ENCODE assay signal across 28 mouse cellular contexts in the genomic region with DNA sequence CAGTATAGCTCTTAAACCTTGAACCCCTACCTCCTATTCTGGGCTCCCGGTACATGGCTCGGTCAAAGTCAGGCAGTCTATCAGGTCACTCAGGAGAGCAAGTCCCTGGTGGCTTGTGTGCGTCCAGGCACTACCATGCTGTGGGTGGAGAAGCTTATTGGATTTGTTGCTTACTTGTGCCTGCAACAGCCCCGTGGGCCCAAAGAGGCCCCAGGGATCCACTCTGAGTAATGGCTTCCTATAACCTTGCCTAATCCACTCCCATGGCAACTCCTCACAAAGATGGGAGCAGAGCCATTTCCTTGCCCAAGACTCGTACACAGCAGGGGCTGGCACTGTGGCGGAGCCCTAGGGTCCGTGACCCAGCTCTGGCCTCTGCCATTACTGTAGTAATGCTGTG. TPM values are rescaled to one million over a fixed set of nuclear protein-coding genes. Genes with fewer than 3 reads are reported as not detected.
DNase-seq lines count a peak whose midpoint lies in the region; ATAC-seq and TF ChIP-seq lines count a peak whose summit lies in the region.
"Had no signal": no experiment of that assay in that cellular context is flagged by ENCODE, and none has a peak within 500 bp of the region (broad histone marks: within the 10 kb centered on the region; RNA-seq: fewer than 3 reads in every experiment).

No protein-coding gene starts in this region.

- H3K4me3 ChIP-seq in CH12.LX (replicated peaks in 1 of 3; ENCODE audit: low read depth in 2 of 3, low read length in 2 of 3, poor library complexity in 1 of 3): peak overlapping the region in 1 of 3 experiments; percentile 17
- no peak overlapping the region for H3K4me3 ChIP-seq in brown adipose tissue, adult 24 weeks (ENCODE audit: insufficient read depth, low read depth, low read length)
- H3K4me3 ChIP-seq in forebrain, postnatal 0 days (ENCODE audit: low read depth, low read length): no peak overlapping the region
- H3K4me3 ChIP-seq: erythroblast, embryonic 14.5 days; forebrain, embryonic 13.5 days; heart, adult 2 months; heart, embryonic 13.5 days; hindbrain, embryonic 12.5 days; limb, embryonic 12.5 days had no signal

- peaks cover 2 to 35% of the 10 kb centered on the region in 2 experiments for H3K36me3 ChIP-seq in CH12.LX (replicated peaks in 1 of 2; ENCODE audit: control insufficient read depth in 1 of 2, insufficient read depth in 1 of 2, low read length in 1 of 2)
- H3K36me3 ChIP-seq in forebrain, postnatal 0 days (ENCODE audit: insufficient read depth): peaks cover 28% of the 10 kb centered on the region

- no peaks in the 10 kb centered on the region for H3K9me3 ChIP-seq in CH12.LX (replicated peaks; ENCODE audit: low read length)
- H3K9me3 ChIP-seq in forebrain, postnatal 0 days (ENCODE audit: low read length): no peaks in the 10 kb centered on the region
- H3K9me3 ChIP-seq: forebrain, embryonic 13.5 days; heart, embryonic 13.5 days; hindbrain, embryonic 12.5 days; limb, embryonic 12.5 days had no signal

- H3K4me2 ChIP-seq in CH12.LX (ENCODE audit: insufficient read depth, low read depth, poor library complexity, severe bottlenecking): no peak overlapping the region; the same call in 1 of the 2 replicates
- no peak overlapping the region for H3K4me2 ChIP-seq in forebrain, postnatal 0 days (ENCODE audit: low read depth)
- H3K4me2 ChIP-seq: forebrain, embryonic 13.5 days; heart, embryonic 13.5 days; hindbrain, embryonic 12.5 days; limb, embryonic 12.5 days; liver, embryonic 11.5 days had no signal

- no peaks in the 10 kb centered on the region for H3K27me3 ChIP-seq in CH12.LX (replicated peaks)
- H3K27me3 ChIP-seq in forebrain, postnatal 0 days (ENCODE audit: insufficient read depth, low read length): no peaks in the 10 kb centered on the region
- H3K27me3 ChIP-seq: forebrain, embryonic 13.5 days; heart, embryonic 13.5 days; hindbrain, embryonic 12.5 days; limb, embryonic 12.5 days had no signal

- H3K79me2 ChIP-seq in CH12.LX (replicated peaks; ENCODE audit: control insufficient read depth, extremely low read depth, insufficient read depth, poor library complexity, severe bottlenecking): no peaks in the 10 kb centered on the region

- TF ChIP-seq EP300 in CH12.LX (IDR thresholded peaks at IDR 0.05; ENCODE audit: low read length): no peak

- DNase-seq in adrenal gland, postnatal 10 days: peak; percentile 69
- no peak for DNase-seq in adrenal gland, postnatal 4 days (ENCODE audit: low spot score in 2 of 2)
- peak; percentile 20 for DNase-seq in kidney, postnatal 14 days
- DNase-seq in kidney, adult 8-10 months: no peak
- no peak for DNase-seq in CH12.LX (ENCODE audit: extremely low read depth)
- no peak for DNase-seq in forebrain, postnatal 0 days
- no peak for DNase-seq in ovary, postnatal 14 days (ENCODE audit: low spot score)
- DNase-seq: cerebellum, adult 9-10 months; gastrocnemius, postnatal 10 days; kidney, adult 11 months; kidney, postnatal 25 days; layer of hippocampus, postnatal 36 days; liver, postnatal 0 days; lung, postnatal 10 days; midbrain, embryonic 14.5 days; thymus, adult 18-20 months; thymus, postnatal 4 days had no signal

- 80% methylated on average over 7 of the region's 7 CpGs for WGBS in forebrain, postnatal 0 days

- TF ChIP-seq RAD21 in CH12.LX (IDR thresholded peaks at IDR 0.05; ENCODE audit: low read depth, low read length): no peak

- no peak for TF ChIP-seq CTCF in CH12.LX (conservative IDR thresholded peaks at IDR 0.05 in 1 of 2, IDR thresholded peaks at IDR 0.05 in 1 of 2; ENCODE audit: low read depth in 2 of 2, low read length in 2 of 2)
- TF ChIP-seq CTCF in forebrain, postnatal 0 days (IDR thresholded peaks at IDR 0.05; ENCODE audit: low read depth): no peak

- peak overlapping the region; percentile 20; the same call in 1 of the 2 replicates for H3K9ac ChIP-seq in CH12.LX (ENCODE audit: insufficient read depth, low read depth)
- no peak overlapping the region for H3K9ac ChIP-seq in forebrain, postnatal 0 days
- H3K9ac ChIP-seq: forebrain, embryonic 13.5 days; heart, embryonic 13.5 days; hindbrain, embryonic 12.5 days; limb, embryonic 12.5 days; liver, postnatal 0 days had no signal

- H3K4me1 ChIP-seq in CH12.LX (ENCODE audit: control insufficient read depth in 1 of 2, insufficient read depth in 2 of 2): peaks cover 73 to 98% of the 10 kb centered on the region in 2 experiments
- H3K4me1 ChIP-seq in brown adipose tissue, adult 24 weeks (ENCODE audit: control insufficient read depth, insufficient read depth, insufficient read length, low read length): peaks cover 29% of the 10 kb centered on the region
- H3K4me1 ChIP-seq in forebrain, postnatal 0 days (ENCODE audit: insufficient read depth): no peaks in the 10 kb centered on the region
- H3K4me1 ChIP-seq: forebrain, embryonic 13.5 days; hindbrain, embryonic 12.5 days; limb, embryonic 12.5 days had no signal

- dilution Hi-C loops in CH12.LX (cut with MboI; ENCODE audit: extremely low pct_ligation_motif_present, extremely low pct_unique_long_range_greater_than_20kb, low sequenced_read_pairs): no loop called here

- H3K27ac ChIP-seq in CH12.LX (ENCODE audit: insufficient read depth, low read depth): peak overlapping the region; percentile 90
- 0 out of 2 replicates have a peak overlapping the region, but pooled peaks have one; percentile 17 for H3K27ac ChIP-seq in brown adipose tissue, adult 24 weeks (replicated peaks; ENCODE audit: low read depth, low read length)
- no peak overlapping the region for H3K27ac ChIP-seq in forebrain, postnatal 0 days (ENCODE audit: low read depth, low read length)
- H3K27ac ChIP-seq: forebrain, embryonic 13.5 days; heart, adult 2 months; heart, embryonic 13.5 days; hindbrain, embryonic 12.5 days; limb, embryonic 12.5 days had no signal

- in situ Hi-C loops in CH12.LX (cut with MboI; ENCODE audit: low pct_ligation_motif_present, low pct_unique_long_range_greater_than_20kb, low sequenced_read_pairs): loop anchor here (10.0 to 25.0 kb wide), 2 partner anchors 204 to 461 kb away; no protein-coding TSS in a partner anchor

- no peak for TF ChIP-seq POLR2A in CH12.LX (IDR thresholded peaks at IDR 0.05; ENCODE audit: low read depth, low read length)

- ATAC-seq in forebrain, postnatal 0 days: no peak
- ATAC-seq: forebrain, embryonic 13.5 days; liver, postnatal 0 days had no signal

TF ChIP-seq in CH12.LX, 34 proteins besides CTCF, POLR2A, EP300 and RAD21:
- TF ChIP-seq UBTF (IDR thresholded peaks at IDR 0.05; ENCODE audit: low read depth, low read length) (no peak), POLR2AphosphoS2 (IDR thresholded peaks at IDR 0.05; ENCODE audit: low read depth, low read length) (no peak), GABPA (IDR thresholded peaks at IDR 0.05; ENCODE audit: insufficient replicate concordance, low read depth, low read length) (no peak), RCOR1 (conservative IDR thresholded peaks at IDR 0.05; ENCODE audit: low read depth, low read length) (no peak; the same call in 1 of the 2 replicates), ETS1 (conservative IDR thresholded peaks at IDR 0.05; ENCODE audit: low read depth, low read length) (no peak), IRF4 (IDR thresholded peaks at IDR 0.05; ENCODE audit: low read depth, low read length) (no peak), ZC3H11A (IDR thresholded peaks at IDR 0.05; ENCODE audit: low read depth, low read length) (no peak), NELFE (IDR thresholded peaks at IDR 0.05; ENCODE audit: low read depth, low read length) (no peak), MXI1 (IDR thresholded peaks at IDR 0.05; ENCODE audit: low read depth, low read length) (no peak), MYC (IDR thresholded peaks at IDR 0.05; ENCODE audit: low read depth, low read length) (no peak), ZKSCAN1 (IDR thresholded peaks at IDR 0.05; ENCODE audit: borderline replicate concordance, low read depth, low read length) (no peak), JUND (conservative IDR thresholded peaks at IDR 0.05; ENCODE audit: low read depth, low read length) (no peak), TBP (conservative IDR thresholded peaks at IDR 0.05; ENCODE audit: low read depth, low read length) (no peak), E2F4 (IDR thresholded peaks at IDR 0.05; ENCODE audit: insufficient replicate concordance, low read depth, low read length) (no peak), USF1 (IDR thresholded peaks at IDR 0.05; ENCODE audit: low read depth, low read length) (no peak), MAFK (IDR thresholded peaks at IDR 0.05; ENCODE audit: insufficient replicate concordance, low read length) (no peak), SIN3A (IDR thresholded peaks at IDR 0.05; ENCODE audit: low read length) (no peak), ELF1 (IDR thresholded peaks at IDR 0.05; ENCODE audit: low read depth, low read length) (no peak), MEF2A (IDR thresholded peaks at IDR 0.05; ENCODE audit: borderline replicate concordance, low read depth, low read length) (no peak), BHLHE40 (IDR thresholded peaks at IDR 0.05; ENCODE audit: low read depth, low read length) (no peak)

RNA-seq across cellular contexts. Expression of a gene that starts 38.2 kb away (rescaled TPM):
- 10 to 100 TPM in 1 of 2 experiments, 1 to 10 TPM in 1; 8.4 to 10.7 TPM for total RNA-seq in adrenal gland, postnatal 10 days (2021)
- 10 to 100 TPM; 10.1 to 12.5 TPM for total RNA-seq in adrenal gland, postnatal 4 days (2021)
- total RNA-seq in CH12.LX (2012; rRNA removed) (9.2 and 13.8 TPM in 2 replicates), CH12.LX (2014; rRNA removed) (4.7 and 5.4 TPM in 2 replicates)
- polyA plus RNA-seq in CH12.LX (2012; ENCODE audit: insufficient read length, low read depth): 15.3 and 15.7 TPM in 2 replicates
- polyA plus RNA-seq in brown adipose tissue, adult 24 weeks (2012; ENCODE audit: insufficient read depth, insufficient read length, missing spikeins): 0.40 and 0.79 TPM in 2 replicates
- total RNA-seq in forebrain, postnatal 0 days (2014; rRNA removed): 10.9 and 15.9 TPM in 2 replicates
- 4.1 and 4.9 TPM in 2 replicates for polyA plus RNA-seq in forebrain, postnatal 0 days (2015; fragmentation: Nextera tagmentation; extraction: Ambion mirVana)
- total RNA-seq: megakaryocyte progenitor cell, adult 5-6 weeks; MEL; neutrophil, adult 5-6 weeks had no signal

Comparison
In these comparisons a context has a peak if more than half of its experiments do, and no peak if none do; other contexts are left out.
1. DNase-seq: peak in adrenal gland, postnatal 10 days (single experiment) and kidney, postnatal 14 days (single experiment); none in adrenal gland, postnatal 4 days (0 of 2), kidney, adult 8-10 months (0 of 2), CH12.LX (single experiment), forebrain, postnatal 0 days (single experiment) and ovary, postnatal 14 days (single experiment).